Mouse (Mus musculus) liver, embryonic 14.5 days (tissue): ENCODE data around the gene Ptpa. TPM values are rescaled to one million over a fixed set of nuclear protein-coding genes. Genes with fewer than 3 reads are reported as not detected.

Experiments
- ATAC-seq: fragments of 200-750 bp; cut with Nextera tagmentation; 2 replicates; pipeline ENCODE4 v1.8.0; 2017; ENCODE audit warnings: moderate number of reproducible peaks, mild to moderate bottlenecking, moderate library complexity; ENCODE audit not compliant: insufficient read depth
- DNase-seq, 3 experiments: peaks; one replicate each; pipeline ENCODE4 v3.0.0-alpha.2; 2012 to 2013; ENCODE audit warnings: low read depth in 3 of 3, low spot score in 3 of 3
- H3K27ac ChIP-seq: fragments of 300-500 bp; sonication (generic); 2 replicates; pipeline ENCODE4 v1.5.1; 2014; ENCODE audit warnings: moderate library complexity, mild to moderate bottlenecking, control low read depth, inconsistent platforms
- H3K27me3 ChIP-seq: fragments of 300-500 bp; sonication (generic); 2 replicates; pipeline ENCODE4 v1.6.1; 2014; ENCODE audit warnings: mild to moderate bottlenecking, low read length, moderate library complexity; ENCODE audit not compliant: control insufficient read depth, insufficient read depth
- H3K36me3 ChIP-seq: fragments of 300-500 bp; sonication (generic); replicated peaks from 2 replicates; pipeline ENCODE4 v1.6.1; 2014; ENCODE audit warnings: low read depth; ENCODE audit not compliant: control insufficient read depth, insufficient read depth
- H3K4me1 ChIP-seq, 2 experiments: fragments of 200-500 bp in 1 of 2; fragments of 300-500 bp in 1 of 2; sonication (generic) in 1 of 2; replicated peaks; 2 replicates each; pipeline ENCODE4 v1.6.1; 2012 to 2014; ENCODE audit warnings: antibody characterized with exemption in 1 of 2, inconsistent platforms in 1 of 2, low read length in 1 of 2; ENCODE audit not compliant: control insufficient read depth in 2 of 2, insufficient read depth in 2 of 2
- H3K4me2 ChIP-seq: fragments of 300-500 bp; sonication (generic); 2 replicates; pipeline ENCODE4 v1.6.1; 2014; ENCODE audit warnings: low read depth, mild to moderate bottlenecking, control low read depth, moderate library complexity
- H3K4me3 ChIP-seq, 2 experiments: fragments of 200-500 bp in 1 of 2; fragments of 300-500 bp in 1 of 2; sonication (generic) in 1 of 2; 2 replicates each; pipeline ENCODE4 v1.5.1; 2012 to 2014; ENCODE audit warnings: low read depth in 2 of 2, low read length in 2 of 2, mild to moderate bottlenecking in 2 of 2, control low read depth in 1 of 2, inconsistent platforms in 1 of 2, moderate library complexity in 1 of 2; ENCODE audit not compliant: insufficient read depth in 1 of 2
- H3K9ac ChIP-seq: fragments of 300-500 bp; sonication (generic); replicated peaks from 2 replicates; pipeline ENCODE4 v1.6.1; 2014; ENCODE audit warnings: mild to moderate bottlenecking, control low read depth, moderate library complexity
- H3K9me3 ChIP-seq: fragments of 300-500 bp; sonication (generic); 2 replicates; pipeline ENCODE4 v1.6.1; 2016; ENCODE audit warnings: low read length, mixed read lengths; ENCODE audit not compliant: control insufficient read depth
- CTCF ChIP-seq: IDR thresholded peaks from 2 replicates; pipeline ENCODE4 v1.5.1; 2016; ENCODE audit warnings: antibody characterized with exemption, low read depth, control low read depth
- EP300 ChIP-seq: IDR thresholded peaks from 2 replicates; pipeline ENCODE4 v1.6.1; 2016; ENCODE audit warnings: antibody characterized with exemption, low read depth
- WGBS: fragments of 180-500 bp; shearing (Covaris S2); extraction: QIAGEN DNeasy Blood & Tissue Kit; methylation state at CpG from one replicate; pipeline ENCODE4 v1.1.7; 2014; ENCODE audit not compliant: insufficient replicate concordance; 5-methylcytosine and 5-hydroxymethylcytosine counted together
- polyA plus RNA-seq, 2 experiments: library from polyadenylated mRNA; depleted of rRNA in 1 of 2; stranded (reverse) in 1 of 2; unstranded in 1 of 2; fragments of >200 nt; fragmentation: Nextera tagmentation in 1 of 2; extraction: Ambion mirVana in 1 of 2; gene quantifications; 2 replicates each; pipeline versions ENCODE4 v1.2.1 to v1.2.3; 2012 to 2014

The Ptpa gene
- polyA plus RNA-seq, 2 experiments = 63.3 to 78.2 TPM

GRCm38 (mm10) chr2:30474776-30475175 is 58.9 kb downstream of the Ptpa start:
- Histone ChIP-seq H3K4me1 (no peaks in the 10 kb centered on the region; a peak in 1 of 4 replicates), H3K9ac (no peak overlapping the region), H3K36me3 (no peaks in the 10 kb centered on the region), H3K4me2 (no peak overlapping the region; the same call in 1 of the 2 replicates), H3K4me3 (no peak overlapping the region), H3K9me3 (no peaks in the 10 kb centered on the region), H3K27me3 (peaks cover 59% of the 10 kb centered on the region), H3K27ac (no peak overlapping the region)
- WGBS = 31% methylated on average over 4 of the region's 4 CpGs
- ATAC-seq (no peak), DNase-seq (no peak)
- TF ChIP-seq CTCF (no peak), EP300 (no peak)

- no peak for DNase-seq
- H3K4me3 ChIP-seq = no peak overlapping the region
- H3K27me3 ChIP-seq = peaks cover 52% of the 10 kb centered on the region
- H3K9ac ChIP-seq = no peak overlapping the region
- ATAC-seq = no peak
- H3K36me3 ChIP-seq = no peaks in the 10 kb centered on the region
- no peaks in the 10 kb centered on the region for H3K4me1 ChIP-seq
- no peak overlapping the region for H3K27ac ChIP-seq
- H3K9me3 ChIP-seq = no peaks in the 10 kb centered on the region
- 57% methylated on average over 7 of the region's 7 CpGs for WGBS
- H3K4me2 ChIP-seq = no peak overlapping the region
- TF ChIP-seq CTCF = no peak
- TF ChIP-seq EP300 = no peak
Measured at GRCm38 (mm10) chr2:30475457-30475856, 59.6 kb downstream of the Ptpa start.

DNA sequence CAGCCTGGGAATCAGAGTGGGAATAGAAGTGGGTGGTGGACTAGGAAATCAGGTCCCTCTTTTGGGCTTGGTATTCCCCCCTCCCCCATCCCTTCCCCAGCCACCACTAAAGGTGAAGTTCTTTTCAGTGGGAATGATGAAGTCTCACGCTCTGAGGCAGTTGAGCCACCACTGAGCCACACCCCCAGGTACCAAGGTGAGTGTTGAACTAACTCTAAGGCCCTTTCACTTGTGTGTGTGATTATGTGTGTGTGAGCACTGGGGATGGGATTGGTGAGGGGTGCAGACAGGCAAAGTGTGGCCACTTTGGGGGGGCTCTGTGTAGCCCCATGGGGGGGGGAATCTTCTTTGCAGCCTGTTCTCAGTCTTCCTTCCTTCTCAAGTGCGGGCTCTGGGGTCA is 60.4 kb downstream of the Ptpa start:
- H3K36me3 ChIP-seq = no peaks in the 10 kb centered on the region
- no peak for TF ChIP-seq EP300
- no peak for TF ChIP-seq CTCF
- H3K27ac ChIP-seq = no peak overlapping the region
- no peak overlapping the region for H3K4me3 ChIP-seq
- H3K9ac ChIP-seq = no peak overlapping the region
- peaks cover 44% of the 10 kb centered on the region for H3K27me3 ChIP-seq
- DNase-seq (no peak), ATAC-seq (no peak)
- no peaks in the 10 kb centered on the region for H3K4me1 ChIP-seq
- no peaks in the 10 kb centered on the region for H3K9me3 ChIP-seq
- H3K4me2 ChIP-seq = no peak overlapping the region
- WGBS = 62% methylated on average over 2 of the region's 2 CpGs

- Histone ChIP-seq H3K27me3 (peaks cover 21% of the 10 kb centered on the region), H3K36me3 (no peaks in the 10 kb centered on the region), H3K9ac (no peak overlapping the region), H3K27ac (no peak overlapping the region), H3K4me2 (no peak overlapping the region), H3K9me3 (no peaks in the 10 kb centered on the region), H3K4me3 (no peak overlapping the region), H3K4me1 (no peaks in the 10 kb centered on the region)
- DNase-seq = no peak
- no peak for ATAC-seq
- 39% methylated on average over 1 of the region's 1 CpGs for WGBS
- TF ChIP-seq CTCF (no peak), EP300 (no peak)
Measured at GRCm38 (mm10) chr2:30478526-30478925, 62.7 kb downstream of the Ptpa start.

GRCm38 (mm10) chr2:30487597-30487996 is 71.8 kb downstream of the Ptpa start:
- DNase-seq = no peak
- H3K9me3 ChIP-seq = no peaks in the 10 kb centered on the region
- ATAC-seq = no peak
- H3K4me1 ChIP-seq = no peaks in the 10 kb centered on the region
- H3K9ac ChIP-seq = no peak overlapping the region
- no peak for TF ChIP-seq CTCF
- no peak for TF ChIP-seq EP300
- H3K4me3 ChIP-seq = no peak overlapping the region
- no peak overlapping the region for H3K27ac ChIP-seq
- 18% methylated on average over 7 of the region's 7 CpGs for WGBS
- no peaks in the 10 kb centered on the region for H3K36me3 ChIP-seq
- H3K27me3 ChIP-seq = no peaks in the 10 kb centered on the region
- no peak overlapping the region for H3K4me2 ChIP-seq

- Histone ChIP-seq H3K4me3 (no peak overlapping the region), H3K9ac (no peak overlapping the region), H3K27me3 (no peaks in the 10 kb centered on the region), H3K9me3 (no peaks in the 10 kb centered on the region), H3K4me2 (no peak overlapping the region), H3K27ac (no peak overlapping the region), H3K36me3 (no peaks in the 10 kb centered on the region), H3K4me1 (no peaks in the 10 kb centered on the region)
- TF ChIP-seq CTCF (no peak), EP300 (no peak)
- DNase-seq (no peak), ATAC-seq (no peak)
- 52% methylated on average over 2 of the region's 2 CpGs for WGBS
Measured at GRCm38 (mm10) chr2:30490384-30490783, 74.5 kb downstream of the Ptpa start.
